Mouse (Mus musculus) spleen, postnatal 36 days (tissue): Measurements from ENCODE around the gene Rassf5.
"Not testable (repeated sequence)": the region's sequence is repeated elsewhere in the genome, so short reads cannot be mapped to it uniquely, and the experiment has no call there.

Experiments
- DNase-seq, 2 experiments: peaks; one replicate each; pipeline ENCODE4 v3.0.0; 2022; ENCODE audit warnings: low spot score in 2 of 2, mixed read lengths in 1 of 2

Rassf5 gene

DNA sequence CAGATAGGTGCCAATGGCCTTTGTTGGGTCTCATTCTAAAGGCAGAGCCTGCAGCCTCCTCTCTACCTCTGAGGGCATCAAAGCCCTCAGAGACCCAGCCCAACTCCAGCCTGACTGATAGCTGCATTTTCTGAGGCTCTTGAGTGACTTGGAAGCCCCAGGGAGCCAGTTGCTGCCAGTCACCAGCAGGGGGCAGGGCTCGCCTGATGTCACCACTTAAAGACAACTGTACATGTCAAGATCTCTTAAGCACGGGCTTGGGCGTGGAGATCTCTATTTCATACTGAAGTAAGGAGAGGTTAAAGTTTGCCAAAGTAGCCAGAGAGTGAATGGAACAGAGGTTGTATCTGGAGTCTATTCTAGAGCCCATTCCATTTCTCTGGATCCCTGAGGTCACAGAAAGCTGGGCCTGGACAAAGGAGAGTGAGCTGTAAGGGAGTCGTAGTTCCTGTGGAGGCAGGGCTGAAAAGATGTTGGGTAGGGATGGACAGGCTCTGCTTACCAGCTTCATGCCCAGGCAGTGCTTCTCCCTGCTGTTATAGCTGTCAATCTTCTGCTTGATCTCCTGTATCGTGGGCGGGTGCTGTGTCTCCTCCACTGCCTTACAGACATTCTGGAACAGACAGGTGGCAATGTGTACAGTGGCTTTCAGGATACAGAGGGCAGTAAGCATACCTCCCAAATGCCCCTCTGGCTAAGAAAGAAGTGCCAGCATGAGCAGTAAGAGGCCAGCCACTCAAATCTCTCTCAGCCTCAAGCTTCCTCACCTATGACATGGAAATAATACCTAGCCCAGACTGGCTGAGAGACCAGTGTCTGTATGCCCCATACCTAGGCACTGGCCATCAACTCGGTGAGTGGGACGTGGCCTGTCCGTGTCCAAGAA is 63.2 kb downstream of the Rassf5 start:
- DNase-seq = peak; percentile 75 to 79

DNA sequence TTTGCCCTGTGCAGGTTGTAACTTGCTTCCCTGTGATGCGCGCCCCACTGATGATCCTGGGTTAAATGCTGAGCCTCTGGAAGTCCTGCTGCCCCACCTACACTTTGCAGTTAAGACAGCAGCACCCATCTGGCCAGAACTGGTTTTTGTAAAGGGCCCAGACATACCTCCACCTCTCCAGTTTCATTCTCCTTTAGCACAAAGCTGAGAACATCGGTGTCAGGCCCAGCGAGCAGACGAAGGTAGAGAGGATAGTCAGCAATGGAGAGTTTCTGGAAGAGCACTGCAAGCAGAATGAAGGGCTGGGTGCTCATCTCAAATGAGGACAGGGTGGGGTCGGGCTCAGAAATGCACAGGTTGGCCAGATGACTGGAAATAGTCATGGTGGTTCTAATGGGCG is 64.7 kb downstream of the Rassf5 start:
- no peak for DNase-seq

DNA sequence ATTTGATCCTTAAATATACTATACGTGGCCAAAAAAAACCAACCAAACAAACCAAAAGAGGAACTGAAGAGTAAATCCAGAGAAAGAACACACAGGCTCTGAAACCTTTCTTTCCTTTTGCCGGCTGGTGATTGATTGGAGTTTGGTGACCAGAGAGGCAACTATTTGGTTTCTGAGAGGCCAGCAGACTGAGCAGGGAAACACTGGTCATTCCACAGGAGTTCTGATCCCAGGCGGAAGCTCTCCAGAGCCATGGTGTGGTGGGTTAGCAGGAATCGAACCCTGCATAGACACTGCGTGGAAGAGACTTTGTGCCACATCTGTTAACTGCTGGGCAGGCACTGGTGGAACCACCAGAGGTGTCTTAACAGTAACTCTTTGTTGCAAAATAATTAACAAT is 67.0 kb downstream of the Rassf5 start:
- DNase-seq = no peak

DNA sequence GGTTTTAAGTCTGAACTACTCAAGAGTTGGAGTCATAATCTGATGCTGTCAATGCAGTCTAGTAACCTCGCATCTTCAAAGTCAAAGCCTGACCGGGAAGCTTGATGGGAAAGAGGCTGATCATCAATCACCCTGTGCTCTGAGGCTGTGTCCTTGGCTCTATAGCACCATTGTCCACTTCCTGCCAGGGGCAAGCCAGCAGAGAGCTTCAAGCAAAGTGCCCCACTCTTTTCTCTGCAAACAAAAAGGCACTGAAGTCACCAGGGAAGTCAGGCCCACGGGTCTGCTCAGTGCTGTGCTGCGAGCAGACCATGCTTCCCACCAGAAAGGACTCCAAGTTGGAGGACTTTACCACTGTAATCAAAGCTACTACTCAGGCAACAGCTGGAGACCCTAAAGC is 67.8 kb downstream of the Rassf5 start:
- no peak for DNase-seq

DNA sequence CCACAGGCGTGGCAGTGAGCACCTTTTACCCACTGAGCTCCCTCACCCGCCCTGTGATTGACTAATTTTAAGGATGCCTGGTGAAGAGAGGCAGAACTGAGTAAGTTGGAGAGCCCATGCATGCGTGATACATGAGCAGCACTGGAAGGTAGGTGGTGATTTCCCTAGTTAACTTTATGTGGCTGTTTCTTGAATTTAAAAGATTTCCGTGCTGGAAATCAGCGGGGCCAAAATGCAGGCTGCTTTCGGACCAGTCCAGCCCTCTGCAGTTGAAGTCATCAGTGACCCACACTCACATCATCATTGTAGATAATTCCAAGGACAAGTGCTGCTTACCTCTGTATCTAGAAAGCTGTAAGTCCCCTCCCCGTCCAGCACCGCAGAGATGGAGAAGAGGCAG is 69.2 kb downstream of the Rassf5 start:
- DNase-seq = no peak

DNA sequence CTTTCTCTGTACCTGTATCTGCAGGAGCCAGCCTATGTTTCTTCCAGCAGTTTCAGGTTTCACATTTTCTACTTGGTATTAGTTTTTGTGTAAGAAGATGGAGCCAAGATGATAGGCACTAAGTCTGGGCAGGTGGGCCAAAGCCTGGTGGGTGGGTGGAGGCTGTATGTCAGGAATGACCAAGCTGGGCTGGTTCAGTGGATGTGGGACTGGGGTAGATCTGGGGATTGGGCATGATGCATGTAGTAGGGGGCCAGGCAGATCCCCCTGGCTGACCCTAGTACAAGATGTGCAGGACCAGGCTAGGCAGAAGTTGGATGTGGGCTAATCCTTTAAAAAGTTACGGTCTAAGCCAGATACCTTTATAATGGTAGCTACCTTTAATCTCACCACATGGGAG is 69.9 kb downstream of the Rassf5 start:
- no peak for DNase-seq

DNA sequence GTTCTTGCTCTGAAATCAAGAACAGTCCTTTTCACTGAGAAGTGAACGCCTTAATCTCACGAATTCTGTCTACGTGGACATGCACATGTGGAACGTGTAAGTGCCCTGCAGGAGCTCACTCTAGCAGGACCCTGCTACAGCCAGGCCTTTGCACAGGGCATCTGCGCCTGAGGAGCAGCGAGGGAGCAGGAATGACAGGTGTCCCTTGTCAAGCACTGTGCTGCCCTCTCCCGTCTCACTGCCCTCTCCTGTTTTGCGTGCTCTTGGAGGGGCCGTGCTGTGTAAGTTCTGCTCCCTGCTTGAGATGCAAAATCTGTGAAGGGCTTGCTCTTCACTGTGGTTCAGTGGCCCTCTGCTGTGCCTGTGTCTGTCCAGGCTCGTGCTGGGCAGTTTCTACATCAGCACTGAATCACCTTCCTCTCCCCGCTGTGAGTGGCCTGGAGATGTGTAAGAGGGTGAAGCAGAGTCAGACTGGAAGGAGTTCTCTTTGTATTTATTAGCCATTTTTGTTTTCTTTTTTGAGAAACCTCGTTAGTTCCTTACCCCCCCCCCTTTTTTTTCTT is 70.7 kb downstream of the Rassf5 start:
- DNase-seq = no peak

DNA sequence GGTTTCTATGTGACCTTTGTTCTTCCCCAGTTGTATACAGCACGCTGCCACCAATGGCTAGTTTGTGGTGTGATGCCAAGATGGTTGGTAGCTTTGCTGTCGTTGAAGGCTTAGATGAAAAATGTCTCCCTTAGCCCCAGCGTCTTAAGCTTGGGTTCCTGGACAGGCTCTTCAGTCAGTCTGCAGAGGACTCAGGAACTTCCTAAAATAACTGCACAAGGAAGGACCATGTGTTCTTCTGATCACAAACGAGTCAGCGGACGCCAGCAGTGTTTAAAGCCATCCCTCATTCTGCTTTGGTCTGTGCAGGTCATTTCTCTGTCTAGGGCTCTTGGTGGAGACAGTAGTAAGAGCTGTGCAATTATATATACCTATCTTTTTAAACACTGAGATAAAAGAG is 71.2 kb downstream of the Rassf5 start:
- no peak for DNase-seq

DNA sequence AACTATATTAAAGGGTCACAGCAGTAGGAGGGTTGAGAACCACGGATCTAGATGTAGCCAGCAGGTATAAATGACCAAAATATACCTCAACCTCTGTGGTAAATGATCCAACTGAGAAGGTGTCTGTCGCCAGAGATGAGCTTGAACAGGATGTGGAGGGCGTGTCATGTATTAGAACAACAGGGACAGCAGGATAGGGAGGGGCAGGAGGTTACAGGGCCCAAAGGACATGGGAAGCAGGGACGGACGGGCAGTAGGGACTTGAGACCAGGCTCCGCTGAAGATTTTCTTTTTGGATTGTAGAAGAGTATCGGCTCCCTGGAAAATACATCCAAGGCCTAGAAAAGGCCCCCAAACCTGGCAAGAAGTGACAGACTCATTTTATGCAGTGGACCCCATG is 72.1 kb downstream of the Rassf5 start:
- DNase-seq = no peak

DNA sequence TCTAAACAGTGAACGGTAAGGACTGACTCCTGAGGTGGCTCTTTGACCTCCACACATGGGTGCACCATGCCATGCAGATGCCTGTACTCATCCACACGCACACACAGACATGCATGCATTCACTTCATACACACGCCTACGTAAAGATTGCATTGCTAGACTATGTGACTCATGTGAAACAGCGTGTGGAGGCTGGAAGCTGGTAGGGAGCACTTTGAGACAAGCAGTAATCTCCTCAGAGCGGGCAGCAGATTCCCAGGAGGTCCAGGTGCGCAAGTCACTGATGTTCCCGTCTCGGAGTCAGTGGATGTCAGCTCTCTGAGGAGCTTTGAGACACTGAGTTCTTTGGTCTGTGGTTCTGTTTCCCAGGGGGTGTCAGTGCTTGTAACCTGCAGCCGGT is 77.4 kb downstream of the Rassf5 start:
- no peak for DNase-seq

DNA sequence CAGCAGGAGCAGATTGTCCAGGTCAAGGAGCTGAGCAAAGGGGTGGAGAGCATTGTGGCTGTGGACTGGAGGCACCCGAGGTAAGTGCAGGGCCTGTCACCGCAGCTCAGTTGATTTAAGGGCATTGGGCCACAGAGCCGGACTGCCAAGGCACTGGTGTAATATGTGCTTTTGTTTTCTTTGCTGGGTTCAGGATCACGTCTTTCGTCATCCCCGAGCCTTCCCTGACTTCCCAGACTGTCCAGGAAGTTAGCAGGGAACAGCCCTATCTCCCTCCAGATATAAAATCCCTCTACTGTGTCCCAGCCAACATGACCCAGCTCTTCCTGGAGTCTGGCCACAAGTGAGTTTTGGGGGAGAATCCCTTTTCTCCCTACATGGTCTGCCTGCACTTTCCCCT is 80.6 kb downstream of the Rassf5 start:
- DNase-seq = no peak

DNA sequence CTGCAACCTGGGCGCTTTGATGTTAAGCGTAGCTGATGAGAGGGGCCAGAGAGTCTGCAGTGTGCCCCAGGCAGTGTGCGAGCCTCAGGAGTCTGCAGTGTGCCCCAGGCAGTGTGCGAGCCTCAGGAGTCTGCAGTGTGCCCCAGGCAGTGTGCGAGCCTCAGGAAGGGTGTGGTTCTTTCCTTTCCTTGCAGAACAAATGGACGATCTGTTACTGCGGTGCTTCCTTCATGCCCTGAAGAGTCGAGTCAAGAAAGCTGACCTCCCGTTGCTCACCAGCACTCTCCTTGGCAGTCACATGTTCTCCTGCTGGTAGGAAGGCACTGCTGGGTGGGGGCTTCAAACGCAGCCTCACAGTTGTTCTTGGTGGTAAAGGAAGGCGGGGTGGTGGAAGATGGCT is 84.0 kb downstream of the Rassf5 start:
- no peak for DNase-seq

DNA sequence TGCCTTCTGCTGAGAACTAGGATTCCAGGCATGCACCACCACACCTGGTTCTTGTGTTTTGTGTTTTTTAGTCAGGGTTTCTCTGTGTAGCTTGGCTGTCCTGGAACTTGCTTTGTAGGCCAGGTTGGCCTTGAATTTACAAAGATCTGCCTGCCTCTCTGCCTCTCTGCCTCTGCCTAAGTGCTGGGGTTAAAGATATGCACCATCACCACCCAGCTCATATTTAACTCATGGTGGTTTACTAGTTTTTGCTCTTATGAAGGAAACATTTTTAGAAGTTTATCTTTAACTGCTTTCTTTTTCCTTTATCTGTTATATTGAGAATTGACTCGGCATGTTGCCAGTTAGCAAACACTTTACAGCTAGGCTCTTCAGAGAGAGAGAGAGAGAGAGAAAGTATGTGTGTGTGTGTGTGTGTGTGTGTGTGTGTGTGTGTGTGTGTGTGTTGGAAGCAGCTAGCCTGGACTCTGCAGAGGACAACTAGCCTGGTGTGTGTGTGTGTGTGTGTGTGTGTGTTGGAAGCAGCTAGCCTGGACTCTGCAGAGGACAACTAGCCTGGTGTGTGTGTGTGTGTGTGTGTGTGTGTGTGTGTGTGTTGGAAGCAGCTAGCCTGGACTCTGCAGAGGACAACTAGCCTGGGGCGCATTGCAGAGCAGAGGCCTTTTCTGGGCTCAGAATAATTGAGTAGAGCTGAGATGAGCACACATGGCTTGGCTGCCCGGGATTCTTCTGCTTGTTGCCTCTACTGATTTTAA is 85.3 kb downstream of the Rassf5 start:
- not testable (repeated sequence) for DNase-seq

DNA sequence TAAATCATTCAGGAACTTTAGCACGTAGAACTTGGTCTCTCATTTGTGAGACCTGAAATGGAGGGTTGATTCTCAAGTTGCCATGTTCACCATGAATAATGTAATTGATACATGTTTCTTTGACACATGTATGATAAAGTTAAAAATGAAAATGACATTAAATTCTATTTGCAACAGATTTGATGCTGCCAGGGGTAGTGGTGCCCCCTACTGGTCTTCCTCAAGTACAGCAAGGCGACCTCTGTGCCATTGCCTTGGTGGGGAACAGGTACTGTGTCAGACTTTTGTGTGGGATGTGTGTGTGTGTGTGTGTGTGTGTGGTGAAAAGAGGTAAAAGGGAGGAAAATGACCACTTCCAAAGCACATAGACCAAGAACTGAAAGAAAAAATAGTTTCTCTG is 89.6 kb downstream of the Rassf5 start:
- DNase-seq = peak; percentile 49 to 61

DNA sequence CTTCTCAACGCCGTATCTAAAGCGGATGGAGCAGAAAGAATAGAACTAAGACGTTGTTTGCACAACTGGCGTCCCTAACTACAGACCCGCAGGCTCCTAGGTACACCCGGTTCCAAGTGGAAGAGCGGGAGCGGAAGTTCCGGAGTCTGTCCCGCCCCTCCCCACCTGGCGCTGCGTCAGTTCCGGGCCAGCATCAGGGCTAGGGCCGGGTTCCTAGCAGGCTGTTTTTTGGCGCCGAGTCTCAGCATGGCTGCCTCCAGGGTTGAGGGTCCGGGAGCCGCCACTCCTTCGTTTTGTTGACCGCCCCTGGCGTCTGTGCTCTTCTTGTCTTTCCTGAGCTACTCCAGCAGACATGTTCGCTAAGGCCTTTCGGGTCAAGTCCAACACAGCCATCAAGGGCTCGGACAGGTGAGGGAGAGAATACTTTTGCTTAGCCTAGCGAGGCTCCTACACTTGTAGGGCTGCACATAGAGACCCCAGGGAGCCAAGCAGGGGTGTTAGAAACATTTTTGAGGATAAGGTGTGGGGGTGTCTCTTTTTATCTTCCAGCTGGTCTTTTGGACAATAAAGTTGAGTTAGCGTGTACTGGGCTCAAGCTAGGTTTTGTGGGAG is 91.9 kb downstream of the Rassf5 start, which contains the start of gene Eif2d:
Eif2d (plus strand) TSS at position 164 of the 612 bp plus-strand sequence.
- peak; percentile 83 to 85 for DNase-seq

DNA sequence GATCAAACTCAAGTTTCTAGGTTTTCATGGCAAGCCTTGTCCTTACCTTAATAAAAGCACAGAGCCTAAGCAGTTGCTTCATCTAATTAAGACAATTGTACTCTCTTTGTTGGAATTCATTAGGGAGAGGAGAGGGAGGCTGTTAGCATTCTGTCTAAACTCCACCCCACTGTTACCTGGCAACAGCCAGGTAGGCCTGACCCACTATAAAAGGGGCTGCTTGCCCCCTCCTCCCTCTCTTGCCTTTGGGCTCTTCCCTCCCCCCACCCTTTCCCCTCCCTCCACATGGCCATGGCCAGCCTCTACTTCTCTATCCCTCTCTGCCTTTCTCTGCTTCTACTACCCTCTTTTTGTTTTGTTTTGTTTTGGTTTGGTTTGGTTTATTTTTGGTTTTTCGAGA is 95.6 kb downstream of the Rassf5 start:
- no peak for DNase-seq

DNA sequence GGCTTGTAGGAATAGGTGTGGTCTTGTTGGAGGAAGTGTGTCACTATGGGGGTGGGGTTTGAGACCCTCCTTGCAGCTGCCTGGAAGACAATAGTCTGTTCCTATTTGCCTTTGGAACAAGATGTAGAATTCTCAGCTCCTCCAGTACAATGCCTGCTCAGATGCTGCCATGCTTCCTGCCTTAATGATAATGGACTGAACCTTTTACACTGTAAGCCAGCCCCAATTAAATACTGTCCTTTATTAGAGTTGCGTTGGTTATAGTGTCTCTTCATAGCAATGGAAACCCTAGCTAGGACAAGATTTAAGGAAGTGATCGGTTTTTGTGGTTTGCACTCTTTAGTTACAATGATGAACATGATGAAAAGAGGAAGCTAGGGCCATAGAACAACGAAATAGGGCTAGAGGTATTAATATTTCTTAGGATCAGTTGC is 98.9 kb downstream of the Rassf5 start:
- DNase-seq = peak; percentile 30 to 68

DNA sequence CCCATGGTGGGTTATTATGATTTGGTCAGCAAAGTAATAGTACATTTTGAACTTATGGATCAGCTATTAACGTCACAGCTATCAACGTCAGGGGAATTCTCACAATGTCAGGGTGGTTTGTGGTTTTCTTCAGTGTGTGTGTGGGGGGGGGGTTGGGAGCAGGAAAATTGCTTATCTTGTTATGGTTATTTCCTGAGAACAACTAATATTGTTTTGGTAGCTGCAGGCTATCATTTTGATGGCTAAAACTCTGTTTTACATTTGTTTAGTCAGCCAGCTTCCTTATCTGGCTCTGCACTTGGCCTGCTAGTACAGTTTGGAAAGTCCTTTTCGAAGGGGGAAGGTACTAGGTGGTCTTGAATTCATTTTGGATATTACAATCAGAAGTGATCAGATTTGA is 99.8 kb downstream of the Rassf5 start:
- not testable (repeated sequence) for DNase-seq

DNA sequence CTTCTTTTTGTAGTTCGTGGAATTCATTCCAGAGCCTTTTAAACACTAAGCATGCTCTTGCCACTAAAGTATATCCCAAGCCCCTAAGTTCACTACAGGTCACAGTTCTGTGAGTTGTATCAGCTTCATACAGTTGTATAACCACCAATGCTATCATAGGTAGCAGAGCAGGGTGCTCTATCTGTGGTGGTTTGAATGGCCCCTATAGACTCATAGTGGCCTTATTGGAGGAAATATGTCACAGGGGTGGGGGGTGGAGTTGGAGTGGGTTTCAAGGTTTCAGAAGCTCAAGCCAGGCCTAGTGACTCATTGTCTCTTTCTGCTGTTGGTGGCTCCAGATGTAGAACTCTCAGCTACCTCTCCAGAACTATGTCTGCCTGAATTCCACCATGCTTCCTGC is 102.6 kb downstream of the Rassf5 start:
- DNase-seq = no peak

DNA sequence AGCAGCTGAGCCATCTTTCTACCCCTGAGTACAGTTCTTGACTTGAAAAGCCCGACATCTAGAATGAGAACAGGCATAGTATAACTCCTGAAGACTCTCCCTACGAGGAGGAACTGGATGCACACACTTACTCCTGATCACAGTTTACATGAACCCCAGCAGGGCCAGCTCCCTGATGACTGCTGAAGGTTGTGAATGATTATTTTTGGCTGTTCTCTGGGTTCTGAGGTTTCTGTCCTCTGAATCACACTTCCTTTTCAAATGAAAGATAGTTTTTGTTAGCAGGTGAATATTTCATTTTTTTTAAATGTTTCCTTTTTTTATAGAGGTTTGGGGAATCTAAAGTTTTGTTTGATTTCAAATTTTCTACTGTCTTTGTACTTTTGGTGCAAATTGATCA is 103.6 kb downstream of the Rassf5 start:
- DNase-seq = no peak

DNA sequence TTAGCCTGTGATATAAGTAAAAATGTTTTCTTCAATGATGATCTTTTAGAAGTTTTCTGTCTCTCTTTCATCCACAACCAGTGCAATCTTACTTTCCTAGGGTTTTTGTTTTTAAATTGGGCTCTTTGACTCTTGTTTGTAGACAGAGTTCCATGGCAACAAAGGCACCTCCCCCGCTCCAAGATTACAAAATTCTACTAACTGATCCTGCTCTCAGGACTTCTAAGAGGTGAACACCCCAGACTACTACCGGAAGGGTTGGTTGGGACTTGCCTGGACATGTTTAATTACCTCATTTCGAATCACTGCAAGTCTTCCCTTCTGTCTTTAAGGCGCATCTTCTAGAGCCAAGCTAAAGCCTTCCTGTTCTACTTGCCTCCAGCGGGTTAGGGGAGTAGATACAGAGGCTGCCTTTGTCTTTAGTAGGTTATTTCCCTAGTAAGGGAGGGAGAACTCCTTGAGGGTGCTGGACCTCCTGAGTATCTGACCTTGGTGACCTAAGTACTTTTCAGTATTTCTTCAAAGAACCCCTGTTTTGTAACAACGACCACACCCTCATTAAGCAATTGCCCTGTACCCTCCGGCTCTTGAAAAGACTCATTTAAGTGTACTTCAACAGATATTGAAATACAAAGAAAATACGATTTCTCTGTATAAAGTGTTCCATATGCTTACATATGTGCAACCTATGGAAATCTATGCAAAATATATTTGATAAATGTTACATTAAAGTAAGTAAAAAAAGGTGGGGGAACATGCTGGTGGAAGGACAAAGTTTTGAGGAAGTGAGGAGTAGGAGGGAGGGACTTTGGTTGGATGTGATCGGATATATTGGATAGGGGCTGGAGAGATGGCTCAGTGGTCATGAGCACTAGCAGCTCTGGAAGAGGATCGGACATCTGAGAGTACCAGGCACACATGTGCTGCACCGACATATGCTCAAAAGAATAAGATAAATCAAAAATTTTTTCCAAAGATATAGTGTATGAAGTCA is 105.7 kb downstream of the Rassf5 start:
- DNase-seq = no peak
